Mouse (Mus musculus) G1E (cell line): ENCODE measurements around the gene Psmd7. TPM values are rescaled to one million over a fixed set of nuclear protein-coding genes. Genes with fewer than 3 reads are reported as not detected.
"Not testable (repeated sequence)": the region's sequence is repeated elsewhere in the genome, so short reads cannot be mapped to it uniquely, and the experiment has no call there.

Experiments
- ATAC-seq: 2 replicates; pipeline ENCODE4 v1.8.0; 2016; ENCODE audit warnings: mild to moderate bottlenecking; ENCODE audit not compliant: insufficient number of reproducible peaks, poor library complexity, low FRiP score, severe bottlenecking; ENCODE audit errors: extremely low read depth
- DNase-seq: peaks from one replicate; pipeline ENCODE4 v3.0.0; 2012; ENCODE audit warnings: low spot score
- H3K27me3 ChIP-seq: 2 replicates; pipeline ENCODE4 v1.6.1; 2012; ENCODE audit warnings: mild to moderate bottlenecking, low read length, inconsistent platforms; ENCODE audit not compliant: insufficient read depth
- H3K36me3 ChIP-seq: replicated peaks from 2 replicates; pipeline ENCODE3; 2012; ENCODE audit warnings: mild to moderate bottlenecking, inconsistent platforms
- H3K4me1 ChIP-seq: 2 replicates; pipeline ENCODE4 v1.6.1; 2012; ENCODE audit warnings: low read depth, low read length, inconsistent platforms, mixed read lengths; ENCODE audit not compliant: insufficient read depth
- H3K4me3 ChIP-seq: 2 replicates; pipeline ENCODE4 v1.5.1; 2012; ENCODE audit warnings: low read depth, mild to moderate bottlenecking, inconsistent platforms, low read length, moderate library complexity, mixed read lengths
- H3K9me3 ChIP-seq: replicated peaks from 2 replicates; pipeline ENCODE4 v1.6.1; 2012; ENCODE audit warnings: inconsistent platforms
- CTCF ChIP-seq: IDR thresholded peaks from 2 replicates; pipeline ENCODE4 v1.5.1; 2012; ENCODE audit warnings: low read depth, low read length, inconsistent platforms, mixed read lengths
- GATA1 ChIP-seq: IDR thresholded peaks from 2 replicates; pipeline ENCODE4 v1.6.1; 2012; ENCODE audit warnings: borderline replicate concordance, low read length, inconsistent platforms, mixed read lengths
- GATA2 ChIP-seq: IDR thresholded peaks from 2 replicates; pipeline ENCODE4 v1.6.1; 2012; ENCODE audit warnings: low read depth, low read length, inconsistent platforms, borderline replicate concordance
- POLR2AphosphoS5 ChIP-seq: IDR thresholded peaks from 2 replicates; pipeline ENCODE4 v1.6.1; 2012; ENCODE audit warnings: low read depth, low read length, inconsistent platforms; ENCODE audit not compliant: insufficient replicate concordance
- TAL1 ChIP-seq: conservative IDR thresholded peaks from 2 replicates; pipeline ENCODE4 v1.6.1; 2012; ENCODE audit warnings: low read depth, low read length, inconsistent platforms, mixed read lengths
- polyA plus RNA-seq: library from polyadenylated mRNA; stranded (reverse); fragments of >175 nt; gene quantifications from 2 replicates; pipeline ENCODE4 v1.2.3, GENCODE M21; 2012
- total RNA-seq, 2 experiments: library from RNA; stranded (forward) in 1 of 2; stranded (reverse) in 1 of 2; fragments of 200-1000 nt in 1 of 2; fragments of >200 nt in 1 of 2; fragmentation: Nextera tagmentation in 1 of 2; gene quantifications; 2 replicates each; pipeline ENCODE4 v1.2.3; 2014 to 2017

Psmd7 gene
- 143 and 160 TPM in 2 replicates for total RNA-seq (2014; fragmentation: Nextera tagmentation)
- 61.4 and 75.0 TPM in 2 replicates for total RNA-seq (2017)
- 41.9 and 42.9 TPM in 2 replicates for polyA plus RNA-seq

- Histone ChIP-seq H3K27me3 (peaks cover 3% of the 10 kb centered on the region; the same call in 1 of the 2 replicates), H3K9me3 (no peaks in the 10 kb centered on the region), H3K4me3 (peak within 1 kb of the TSS; percentile 98), H3K4me1 (peaks cover 24% of the 10 kb centered on the region), H3K36me3 (peaks cover 34% of the 10 kb centered on the region)
- DNase-seq (peak; percentile 89), ATAC-seq (peak; percentile 97)
- TF ChIP-seq TAL1 (no peak), POLR2AphosphoS5 (no peak), CTCF (no peak), GATA1 (no peak), GATA2 (no peak)
Measured at GRCm38 (mm10) chr8:107587995-107588780, at the start of gene Psmd7. Gene Psmd7 (minus strand): TSS chr8:107588464.

GRCm38 (mm10) chr8:107633734-107634133 lies 45.5 kb upstream of the Psmd7 start:
- TF ChIP-seq GATA2 (no peak), POLR2AphosphoS5 (no peak), GATA1 (no peak), CTCF (no peak), TAL1 (no peak)
- H3K4me1 ChIP-seq = no peaks in the 10 kb centered on the region
- peaks cover 18% of the 10 kb centered on the region for H3K9me3 ChIP-seq
- H3K4me3 ChIP-seq = no peak overlapping the region
- no peaks in the 10 kb centered on the region for H3K27me3 ChIP-seq
- H3K36me3 ChIP-seq = no peaks in the 10 kb centered on the region
- ATAC-seq (no peak), DNase-seq (no peak)

GRCm38 (mm10) chr8:107629701-107630100 lies 41.4 kb upstream of the Psmd7 start:
- DNase-seq (no peak), ATAC-seq (no peak)
- H3K9me3 ChIP-seq = peaks cover 18% of the 10 kb centered on the region

GRCm38 (mm10) chr8:107628501-107629149 lies 40.4 kb upstream of the Psmd7 start:
- H3K9me3 ChIP-seq = peaks cover 16% of the 10 kb centered on the region

More at GRCm38 (mm10) chr8:107629701-107630100, 41.4 kb upstream of the Psmd7 start:
- Histone ChIP-seq H3K4me3 (no peak overlapping the region), H3K27me3 (no peaks in the 10 kb centered on the region), H3K36me3 (no peaks in the 10 kb centered on the region), H3K4me1 (no peaks in the 10 kb centered on the region)
- no peak for TF ChIP-seq TAL1
- no peak for TF ChIP-seq CTCF
- TF ChIP-seq GATA2 = no peak
- TF ChIP-seq POLR2AphosphoS5 = no peak
- no peak for TF ChIP-seq GATA1

GRCm38 (mm10) chr8:107627881-107628280 lies 39.6 kb upstream of the Psmd7 start:
- DNase-seq = no peak
- no peaks in the 10 kb centered on the region for H3K36me3 ChIP-seq
- TF ChIP-seq GATA1 (no peak), CTCF (no peak), GATA2 (no peak), TAL1 (no peak), POLR2AphosphoS5 (no peak)

More at GRCm38 (mm10) chr8:107628501-107629149, 40.4 kb upstream of the Psmd7 start:
- H3K4me3 ChIP-seq = no peak overlapping the region
- no peak for TF ChIP-seq CTCF
- TF ChIP-seq POLR2AphosphoS5 = no peak
- no peak for TF ChIP-seq TAL1
- no peak for TF ChIP-seq GATA2
- no peak for TF ChIP-seq GATA1
- no peaks in the 10 kb centered on the region for H3K36me3 ChIP-seq
- H3K4me1 ChIP-seq = no peaks in the 10 kb centered on the region
- DNase-seq (no peak), ATAC-seq (no peak)
- no peaks in the 10 kb centered on the region for H3K27me3 ChIP-seq

GRCm38 (mm10) chr8:107624301-107624700 lies 36.0 kb upstream of the Psmd7 start:
- peaks cover 12% of the 10 kb centered on the region for H3K4me1 ChIP-seq
- not testable (repeated sequence) for H3K36me3 ChIP-seq, DNase-seq, H3K4me3 ChIP-seq, H3K27me3 ChIP-seq, ATAC-seq, H3K9me3 ChIP-seq

More at GRCm38 (mm10) chr8:107627881-107628280, 39.6 kb upstream of the Psmd7 start:
- no peaks in the 10 kb centered on the region for H3K27me3 ChIP-seq
- no peak overlapping the region for H3K4me3 ChIP-seq
- H3K4me1 ChIP-seq = no peaks in the 10 kb centered on the region
- H3K9me3 ChIP-seq = peaks cover 12% of the 10 kb centered on the region
- ATAC-seq = no peak
